Mouse (Mus musculus) effector memory CD4-positive, alpha-beta T cell, adult 5 months (primary cell): Measurements from ENCODE around the gene Spaca3. TPM values are rescaled to one million over a fixed set of nuclear protein-coding genes. Genes with fewer than 3 reads are reported as not detected.

Experiments
- polyA plus RNA-seq: library from polyadenylated mRNA; unstranded; fragments of 100-300 nt; shearing (Covaris generic); gene quantifications from one replicate; pipeline ENCODE4 v1.2.1, GENCODE M21; 2017

Spaca3 gene
- not detected for polyA plus RNA-seq

DNA sequence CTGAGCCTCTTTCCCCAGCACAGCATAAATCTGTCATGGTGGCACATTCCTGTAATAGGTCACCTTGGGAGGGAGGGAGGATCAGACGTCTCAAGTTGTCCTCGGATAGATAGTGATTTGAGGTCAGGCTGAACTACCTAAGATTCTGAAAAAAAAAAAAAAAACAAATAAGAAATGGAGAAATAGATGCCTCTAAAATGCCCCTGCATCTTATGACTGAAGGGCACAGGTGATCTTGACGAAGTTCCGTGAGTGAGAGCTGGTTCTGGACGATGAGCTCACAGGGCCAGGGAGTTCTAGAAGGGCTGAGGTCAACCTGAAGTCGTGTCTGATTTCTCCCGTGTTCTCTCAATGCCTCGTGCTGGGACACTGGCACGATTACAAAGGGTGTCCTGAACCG, at the start of gene Spaca3:
TSS of gene Spaca3 (plus strand) at position 301 of the 400 bp plus-strand sequence.

DNA sequence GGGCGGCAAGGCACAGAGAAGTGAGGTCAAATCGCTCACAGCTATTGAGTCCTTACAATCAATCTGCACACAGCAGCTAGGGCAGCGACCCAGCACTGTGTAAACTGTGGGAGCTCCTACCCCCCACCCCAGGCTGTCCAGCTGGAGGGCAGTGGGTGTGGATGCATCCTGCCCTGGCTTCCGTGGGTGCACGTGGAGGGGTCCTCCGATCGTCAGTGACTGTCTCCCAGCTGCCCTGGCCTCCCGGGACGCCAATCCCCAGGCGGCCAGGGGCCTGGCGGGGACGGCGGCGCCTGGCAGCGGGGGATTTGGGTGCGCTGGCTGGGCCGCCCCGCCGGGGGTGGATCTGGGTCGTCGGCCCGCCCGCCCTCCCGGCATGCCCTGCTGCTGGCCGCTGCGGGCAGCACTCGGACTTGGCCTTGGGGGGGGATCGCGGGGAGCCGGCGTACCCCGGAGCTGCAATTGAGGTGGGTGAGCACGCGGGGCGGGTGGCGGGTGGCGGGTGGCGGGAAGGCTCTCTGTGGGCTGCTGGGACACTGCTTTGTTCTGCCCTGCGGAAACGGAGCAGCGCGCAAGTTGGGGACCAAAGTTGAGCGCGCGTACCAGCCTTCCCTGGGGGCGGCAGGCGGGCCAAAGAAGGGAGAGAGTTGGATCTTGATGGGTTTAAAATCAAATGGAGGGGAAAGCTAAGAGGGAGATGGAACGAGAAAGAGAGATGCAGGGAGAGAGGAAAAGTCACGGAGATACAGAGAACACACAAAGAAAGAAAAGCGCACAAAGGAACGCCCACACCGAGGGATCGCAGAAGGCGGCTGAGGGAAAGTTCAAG, 48.0 kb upstream of the Spaca3 start, which contains the start of gene Tmem98:
TSS of gene Tmem98 (plus strand) at position 183 of the 829 bp plus-strand sequence.

Other genes with a start within 250 kb of the Spaca3 start
- 1.6 TPM for gene Myo1d, start 78.3 kb upstream of the Spaca3 start, polyA plus RNA-seq
- not detected for gene Tmem98, start 48.2 kb upstream of the Spaca3 start, polyA plus RNA-seq